ENCODE assay signal across 15 mouse cellular contexts in genomic region chr14:117641853-117642252, GRCm38 (mm10).
"Had no signal": no experiment of that assay in that cellular context is flagged by ENCODE, and none has a peak within 500 bp of the region (broad histone marks: within the 10 kb centered on the region; RNA-seq: fewer than 3 reads in every experiment).

No protein-coding gene starts in this region.

- H3K4me3 ChIP-seq: neural tube, embryonic 12.5 days; neural tube, embryonic 13.5 days; neural tube, embryonic 15.5 days; stomach, embryonic 15.5 days had no signal

- DNase-seq: retina, postnatal 1 day; right cerebral cortex, adult 18-20 months; right cerebral cortex, postnatal 14 days; right cerebral cortex, postnatal 25 days; right cerebral cortex, postnatal 4 days; thymus, adult 18-20 months; thymus, adult 2 months; thymus, postnatal 14 days; thymus, postnatal 25 days; thymus, postnatal 36 days had no signal

- H3K36me3 ChIP-seq: neural tube, embryonic 12.5 days; neural tube, embryonic 13.5 days; neural tube, embryonic 15.5 days; stomach, embryonic 15.5 days had no signal

- H3K9me3 ChIP-seq: neural tube, embryonic 12.5 days; neural tube, embryonic 13.5 days; neural tube, embryonic 15.5 days; stomach, embryonic 15.5 days had no signal

- H3K4me1 ChIP-seq: neural tube, embryonic 12.5 days; neural tube, embryonic 13.5 days; neural tube, embryonic 15.5 days; stomach, embryonic 15.5 days had no signal

- H3K4me2 ChIP-seq: neural tube, embryonic 12.5 days; neural tube, embryonic 13.5 days; neural tube, embryonic 15.5 days; stomach, embryonic 15.5 days had no signal

- H3K27ac ChIP-seq: neural tube, embryonic 12.5 days; neural tube, embryonic 13.5 days; neural tube, embryonic 15.5 days; stomach, embryonic 15.5 days; stomach, postnatal 0 days had no signal

- H3K9ac ChIP-seq: neural tube, embryonic 12.5 days; neural tube, embryonic 13.5 days; neural tube, embryonic 15.5 days; stomach, embryonic 15.5 days had no signal

- H3K27me3 ChIP-seq: neural tube, embryonic 12.5 days; neural tube, embryonic 13.5 days; neural tube, embryonic 15.5 days; stomach, embryonic 15.5 days had no signal
